Mouse (Mus musculus) heart, adult 2 months (tissue): ENCODE data around the gene Mterf4. TPM values are rescaled to one million over a fixed set of nuclear protein-coding genes. Genes with fewer than 3 reads are reported as not detected.
"Not testable (repeated sequence)": the region's sequence is repeated elsewhere in the genome, so short reads cannot be mapped to it uniquely, and the experiment has no call there.

Experiments used
- DNase-seq, 2 experiments: peaks; one replicate each; pipeline ENCODE4 v3.0.0; 2021
- H3K27ac ChIP-seq: fragments of 200-600 bp; 2 replicates; pipeline ENCODE4 v1.8.1; 2022
- H3K27me3 ChIP-seq: fragments of 200-500 bp; 2 replicates; pipeline ENCODE4 v1.6.1; 2012; ENCODE audit warnings: mild to moderate bottlenecking, low read length, inconsistent platforms, mixed read lengths; ENCODE audit not compliant: control insufficient read depth, insufficient read depth
- H3K36me3 ChIP-seq: fragments of 200-500 bp; 2 replicates; pipeline ENCODE4 v1.6.1; 2012; ENCODE audit warnings: low read length, inconsistent platforms; ENCODE audit not compliant: control insufficient read depth, insufficient read depth
- H3K4me1 ChIP-seq: fragments of 200-500 bp; 2 replicates; pipeline ENCODE4 v1.6.1; 2011; ENCODE audit warnings: low read length; ENCODE audit not compliant: control insufficient read depth, insufficient read depth
- H3K4me3 ChIP-seq: fragments of 200-600 bp; 2 replicates; pipeline ENCODE4 v1.8.1; 2022
- H3K79me2 ChIP-seq: fragments of 200-500 bp; replicated peaks from 2 replicates; pipeline ENCODE4 v1.6.1; 2012; ENCODE audit warnings: mild to moderate bottlenecking, inconsistent platforms, low read length, moderate library complexity, mixed read lengths; ENCODE audit not compliant: control insufficient read depth, insufficient read depth
- H3K9ac ChIP-seq: fragments of 200-500 bp; 2 replicates; pipeline ENCODE4 v1.6.1; 2012; ENCODE audit warnings: low read depth, mild to moderate bottlenecking, control low read depth, inconsistent platforms, low read length, mixed read lengths
- CTCF ChIP-seq: fragments of 200-600 bp; IDR thresholded peaks from 2 replicates; pipeline ENCODE4 v1.8.1; 2022; ENCODE audit warnings: antibody characterized with exemption, mild to moderate bottlenecking, moderate library complexity
- EP300 ChIP-seq: fragments of 200-500 bp; IDR thresholded peaks from 2 replicates; pipeline ENCODE4 v1.6.1; 2011; ENCODE audit warnings: low read depth, low read length, control low read depth; ENCODE audit not compliant: insufficient read depth
- POLR2A ChIP-seq: fragments of 200-500 bp; IDR thresholded peaks from 2 replicates; pipeline ENCODE4 v1.6.1; 2011; ENCODE audit warnings: mild to moderate bottlenecking, low read depth, low read length, control low read depth; ENCODE audit not compliant: insufficient read depth
- WGBS: fragments of 180-500 bp; shearing (Covaris S2); methylation state at CpG from one replicate; pipeline ENCODE4 v1.1.7; 2018; 5-methylcytosine and 5-hydroxymethylcytosine counted together
- intact Hi-C: fragments of 180-260 bp; cut with DNase I; formaldehyde crosslinking; loops from one replicate; pipeline ENCODE4 v1.15.1; 2025
- polyA plus RNA-seq: library from polyadenylated mRNA; depleted of rRNA; stranded (reverse); fragments of >200 nt; gene quantifications from 2 replicates; pipeline ENCODE4 v1.2.3, GENCODE M21; 2012
- total RNA-seq, 2 experiments: library from RNA; stranded (reverse); gene quantifications; 2 replicates each; pipeline ENCODE4 v1.2.3; 2021

Gene Mterf4
- total and polyA plus RNA-seq, 3 experiments: 8.9 to 14.6 (median 13.6) TPM

- no peaks in the 10 kb centered on the region for H3K36me3 ChIP-seq
- WGBS: under 1% methylated on average over 63 of the region's 63 CpGs
- TF ChIP-seq EP300 (peak; percentile 44; the same call in 1 of the 2 replicates), POLR2A (no peak)
Measured at GRCm38 (mm10) chr1:93342648-93343503, 37.2 kb upstream of the Mterf4 start, which contains the start of the genes Ppp1r7 and Pask. TSS of gene Ppp1r7 (plus strand) at chr1:93342854. TSS of gene Pask (minus strand) at chr1:93343482.

GRCm38 (mm10) chr1:93334621-93335020, 28.9 kb upstream of the Mterf4 start:
- TF ChIP-seq CTCF: no peak
- TF ChIP-seq EP300: no peak
- TF ChIP-seq POLR2A: no peak
- Histone ChIP-seq H3K4me3 (no peak overlapping the region), H3K4me1 (no peaks in the 10 kb centered on the region), H3K36me3 (no peaks in the 10 kb centered on the region), H3K27ac (no peak overlapping the region), H3K79me2 (no peaks in the 10 kb centered on the region), H3K9ac (no peak overlapping the region), H3K27me3 (no peaks in the 10 kb centered on the region)
- no peak for DNase-seq
- intact Hi-C loops: no loop called here
- 81% methylated on average over 2 of the region's 2 CpGs for WGBS

More at GRCm38 (mm10) chr1:93342648-93343503, 37.2 kb upstream of the Mterf4 start, which contains the start of the genes Ppp1r7 and Pask:
- Histone ChIP-seq H3K79me2 (0 out of 2 replicates have a peak, but pooled peaks cover 1% of the 10 kb centered on the region), H3K27ac (peak within 1 kb of the TSS; percentile 77), H3K4me3 (peak within 1 kb of the TSS; percentile 85), H3K27me3 (no peaks in the 10 kb centered on the region), H3K4me1 (peaks cover 2% of the 10 kb centered on the region), H3K9ac (peak within 1 kb of the TSS; percentile 85)
- peak; percentile 95 for DNase-seq
- intact Hi-C loops: loop anchor here (2.0 to 10.0 kb wide), 9 partner anchors 36 to 462 kb away; partner anchors contain the start of genes Capn10, Dtymk, Hdlbp and Ing5

DNA sequence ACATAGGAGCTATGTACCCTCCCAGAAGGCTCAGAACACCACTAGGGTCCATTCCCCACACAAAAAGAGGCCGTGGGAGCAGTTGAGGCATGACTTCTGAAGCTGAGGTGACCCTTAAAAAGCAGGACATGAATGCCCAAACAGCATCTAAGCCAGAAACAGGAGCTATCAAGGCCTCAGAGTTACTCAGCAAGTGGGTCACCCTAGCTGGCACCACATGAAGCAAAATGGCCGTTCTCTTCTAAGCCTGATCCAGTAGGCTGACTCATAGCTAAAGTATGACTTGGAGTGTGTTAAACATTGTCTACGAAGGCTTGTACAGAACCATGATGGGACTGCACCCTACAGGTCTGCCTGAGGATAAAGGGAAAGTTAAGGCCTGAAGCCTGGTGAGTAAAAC, 20.7 kb upstream of the Mterf4 start:
- Histone ChIP-seq H3K4me3 (no peak overlapping the region), H3K36me3 (no peaks in the 10 kb centered on the region), H3K79me2 (no peaks in the 10 kb centered on the region), H3K27ac (no peak overlapping the region), H3K4me1 (no peaks in the 10 kb centered on the region), H3K27me3 (no peaks in the 10 kb centered on the region), H3K9ac (no peak overlapping the region)
- DNase-seq: no peak
- intact Hi-C loops: no loop called here
- no peak for TF ChIP-seq EP300
- TF ChIP-seq POLR2A: no peak
- no peak for TF ChIP-seq CTCF
- 75% methylated on average over 3 of the region's 3 CpGs for WGBS

- no peak overlapping the region for H3K27ac ChIP-seq
- no peaks in the 10 kb centered on the region for H3K27me3 ChIP-seq
- no peak overlapping the region for H3K9ac ChIP-seq
- no peaks in the 10 kb centered on the region for H3K4me1 ChIP-seq
- intact Hi-C loops: no loop called here
- DNase-seq: no peak
- H3K4me3 ChIP-seq: no peak overlapping the region
- TF ChIP-seq EP300 (no peak), CTCF (no peak), POLR2A (no peak)
- no peaks in the 10 kb centered on the region for H3K36me3 ChIP-seq
- WGBS: 92% methylated on average over 6 of the region's 6 CpGs
- H3K79me2 ChIP-seq: no peaks in the 10 kb centered on the region
Measured at GRCm38 (mm10) chr1:93323973-93324372, 18.3 kb upstream of the Mterf4 start.

DNA sequence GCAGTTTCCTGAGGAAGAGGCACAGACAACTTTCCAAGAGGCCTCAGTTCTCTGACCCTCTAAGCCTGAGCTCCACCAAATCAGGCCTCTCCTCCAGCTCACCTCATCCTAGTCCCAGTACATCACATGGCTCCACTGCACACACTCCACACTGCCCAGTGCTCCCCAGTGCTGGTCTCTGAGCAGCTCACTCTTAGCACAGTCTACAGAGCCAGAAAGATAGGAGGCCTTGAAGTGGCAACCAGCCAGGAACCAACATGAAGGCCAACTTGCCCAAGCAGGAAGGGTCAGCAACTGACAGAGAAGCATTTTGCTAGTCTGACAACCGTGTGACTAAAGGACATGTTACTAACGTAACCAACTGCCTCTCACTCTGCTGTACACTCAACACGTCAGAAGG, 5.1 kb downstream of the Mterf4 start:
- Histone ChIP-seq H3K9ac (no peak overlapping the region), H3K4me1 (peaks cover 2% of the 10 kb centered on the region; the same call in 1 of the 2 replicates), H3K27me3 (no peaks in the 10 kb centered on the region), H3K27ac (no peak overlapping the region), H3K79me2 (0 out of 2 replicates have a peak, but pooled peaks cover under 1% of the 10 kb centered on the region), H3K4me3 (no peak overlapping the region), H3K36me3 (peaks cover 3% of the 10 kb centered on the region)
- intact Hi-C loops: loop anchor here (5.0 kb wide), 1 partner anchor 63 kb away; the partner anchor contains the start of gene Sned1
- 0 out of 2 replicates have a peak, but pooled peaks have one; percentile 23 for TF ChIP-seq EP300
- no peak for TF ChIP-seq CTCF
- WGBS: 61% methylated on average over 3 of the region's 3 CpGs
- DNase-seq: peak in 1 of 2 experiments; percentile 38

DNA sequence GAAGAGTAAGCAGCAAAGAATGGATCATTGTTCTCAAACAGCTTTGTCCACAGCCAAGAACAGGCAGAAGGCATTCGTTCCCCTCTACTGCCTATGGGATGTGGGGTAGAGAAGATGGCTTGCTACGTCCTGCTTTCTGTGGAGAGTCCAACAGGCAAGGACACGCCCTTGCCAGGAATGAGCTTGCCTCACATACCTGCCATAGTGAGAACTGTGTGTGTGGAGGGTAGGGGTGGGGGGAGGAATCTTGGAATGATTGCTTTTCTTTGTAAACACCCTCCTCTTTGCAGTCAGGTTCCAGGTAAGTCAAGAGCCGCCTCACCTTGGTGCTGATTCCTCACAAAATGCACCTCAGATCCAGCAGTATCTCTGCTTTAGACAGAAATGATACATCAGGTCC, 5.9 kb downstream of the Mterf4 start:
- Histone ChIP-seq H3K36me3 (peaks cover 3% of the 10 kb centered on the region), H3K27ac (no peak overlapping the region), H3K9ac (no peak overlapping the region), H3K4me1 (no peaks in the 10 kb centered on the region), H3K27me3 (no peaks in the 10 kb centered on the region), H3K4me3 (no peak overlapping the region), H3K79me2 (no peaks in the 10 kb centered on the region)
- TF ChIP-seq CTCF (no peak), POLR2A (no peak), EP300 (no peak)
- intact Hi-C loops: loop anchor here (5.0 kb wide), 1 partner anchor 62 kb away; the partner anchor contains the start of gene Sned1
- WGBS: 79% methylated on average over 4 of the region's 4 CpGs
- DNase-seq: no peak

DNA sequence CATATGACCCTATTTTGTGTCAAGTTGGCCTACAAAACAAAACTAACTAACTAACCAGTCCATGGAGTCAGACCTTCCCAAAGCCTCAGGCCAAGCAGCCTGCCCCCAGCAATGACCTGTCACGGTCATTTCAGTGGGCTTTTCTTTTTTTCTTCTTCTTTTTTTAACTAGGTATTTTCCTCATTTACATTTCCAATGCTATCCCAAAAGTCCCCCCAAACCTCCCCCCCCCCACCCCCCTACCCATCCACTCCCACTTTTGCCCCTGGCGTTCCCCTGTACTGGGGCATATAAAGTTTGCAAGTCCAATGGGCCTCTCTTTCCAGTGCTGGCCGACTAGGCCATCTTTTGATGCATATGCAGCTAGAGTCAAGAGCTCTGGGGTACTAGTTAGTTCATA, 11.2 kb downstream of the Mterf4 start:
- H3K4me1 ChIP-seq, H3K4me3 ChIP-seq, DNase-seq, H3K27me3 ChIP-seq, H3K79me2 ChIP-seq, H3K27ac ChIP-seq, H3K9ac ChIP-seq, H3K36me3 ChIP-seq, intact Hi-C loops: not testable (repeated sequence)
- 82% methylated on average over 3 of the region's 3 CpGs for WGBS
